Mouse (Mus musculus) cortical plate, adult 2 months (tissue): Measurements from ENCODE around the gene Fars2. TPM values are rescaled to one million over a fixed set of nuclear protein-coding genes. Genes with fewer than 3 reads are reported as not detected.
"Not testable (repeated sequence)": the region's sequence is repeated elsewhere in the genome, so short reads cannot be mapped to it uniquely, and the experiment has no call there.

Source experiments
- H3K27ac ChIP-seq: fragments of 200-500 bp; 2 replicates; pipeline ENCODE4 v1.5.1; 2012; ENCODE audit warnings: low read length, control low read depth, inconsistent platforms; ENCODE audit not compliant: insufficient read depth
- H3K4me1 ChIP-seq: fragments of 200-500 bp; 2 replicates; pipeline ENCODE4 v1.6.1; 2011; ENCODE audit warnings: low read length; ENCODE audit not compliant: control insufficient read depth, insufficient read depth
- H3K4me3 ChIP-seq: fragments of 200-500 bp; 2 replicates; pipeline ENCODE4 v1.5.1; 2011; ENCODE audit warnings: mild to moderate bottlenecking, low read length, control low read depth; ENCODE audit not compliant: insufficient read depth
- CTCF ChIP-seq: fragments of 200-500 bp; IDR thresholded peaks from 2 replicates; pipeline ENCODE4 v1.5.1; 2011; ENCODE audit warnings: mild to moderate bottlenecking, control low read depth, low read length; ENCODE audit not compliant: insufficient read depth; ENCODE audit errors: extremely low read depth
- POLR2A ChIP-seq: fragments of 200-500 bp; IDR thresholded peaks from 2 replicates; pipeline ENCODE4 v1.6.1; 2011; ENCODE audit warnings: mild to moderate bottlenecking, low read length, control low read depth; ENCODE audit not compliant: insufficient read depth; ENCODE audit errors: extremely low read depth
- polyA plus RNA-seq: library from polyadenylated mRNA; depleted of rRNA; stranded (reverse); fragments of >200 nt; gene quantifications from 2 replicates; pipeline ENCODE4 v1.2.3, GENCODE M21; 2012

Fars2 gene
- polyA plus RNA-seq, 1 experiment = 33.1 TPM

- TF ChIP-seq CTCF = no peak
- Histone ChIP-seq H3K4me3 (no peak overlapping the region), H3K4me1 (no peaks in the 10 kb centered on the region), H3K27ac (no peak overlapping the region)
Observed at GRCm38 (mm10) chr13:36383236-36383635, 266.0 kb downstream of the Fars2 start.

DNA sequence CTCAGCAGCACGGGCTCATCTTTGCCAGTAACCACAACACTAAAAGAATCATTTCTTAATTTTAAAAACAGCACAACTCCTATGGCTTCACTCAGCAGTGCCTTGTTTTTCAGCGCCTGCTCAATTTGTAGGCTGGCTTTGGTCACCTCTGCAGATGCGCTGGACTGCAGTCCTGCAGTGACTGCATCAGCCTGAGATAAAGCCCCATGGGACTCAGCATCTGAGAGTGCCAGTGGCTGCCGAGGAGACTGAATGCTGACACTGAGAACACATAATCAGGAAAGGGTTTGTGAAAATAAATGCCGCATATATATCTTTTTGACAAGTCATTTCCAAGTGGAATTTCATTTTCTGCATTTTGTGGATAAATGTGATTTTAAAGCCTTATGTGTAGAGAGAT, 268.9 kb downstream of the Fars2 start:
- Histone ChIP-seq H3K4me1 (no peaks in the 10 kb centered on the region), H3K27ac (no peak overlapping the region), H3K4me3 (no peak overlapping the region)
- no peak for TF ChIP-seq POLR2A
- no peak for TF ChIP-seq CTCF

DNA sequence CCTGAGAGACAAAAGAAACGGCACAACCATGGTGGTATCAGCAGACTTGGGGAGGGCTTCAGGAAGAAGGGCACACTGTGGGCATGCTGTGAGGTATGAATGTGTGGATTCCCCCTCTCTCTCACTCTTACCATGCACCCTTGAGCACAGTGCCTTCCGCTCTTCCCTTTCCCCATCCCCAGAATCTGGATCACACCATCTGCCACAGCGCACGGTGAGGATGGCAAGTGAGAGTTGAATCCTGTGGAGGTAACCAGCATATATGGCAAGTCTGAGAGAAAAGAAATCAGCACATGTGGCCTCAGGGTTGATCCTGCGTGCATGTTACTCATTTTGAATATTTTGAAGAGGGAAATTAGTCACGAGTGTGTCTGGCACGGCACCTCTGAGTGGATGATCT, 274.7 kb downstream of the Fars2 start:
- Histone ChIP-seq H3K4me1 (no peaks in the 10 kb centered on the region), H3K4me3 (no peak overlapping the region), H3K27ac (no peak overlapping the region)
- no peak for TF ChIP-seq CTCF
- no peak for TF ChIP-seq POLR2A

- no peak for TF ChIP-seq POLR2A
- TF ChIP-seq CTCF = no peak
- H3K4me1 ChIP-seq = no peaks in the 10 kb centered on the region
Observed at GRCm38 (mm10) chr13:36392666-36393065, 275.5 kb downstream of the Fars2 start.

DNA sequence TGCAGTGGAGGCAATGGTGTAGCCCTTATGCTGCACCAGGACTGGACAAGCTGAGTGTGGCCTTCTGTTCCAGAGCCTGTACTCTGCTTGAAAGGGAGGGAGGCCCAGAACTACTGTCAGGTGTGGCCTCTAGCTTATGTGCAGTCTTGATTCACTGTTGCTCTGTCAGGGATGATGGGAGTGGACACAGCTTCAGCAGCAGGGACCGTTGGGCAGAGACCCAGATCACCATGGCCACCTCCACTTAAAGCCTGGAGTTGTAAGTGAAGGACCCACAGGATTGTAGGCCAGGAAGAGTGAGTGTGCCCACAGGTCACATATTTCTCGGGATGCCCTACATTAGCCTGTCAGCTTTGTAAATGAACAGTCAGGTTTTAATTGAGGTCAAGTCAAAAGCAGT, 283.8 kb downstream of the Fars2 start:
- Histone ChIP-seq H3K27ac (no peak overlapping the region), H3K4me1 (0 out of 2 replicates have a peak, but pooled peaks cover 2% of the 10 kb centered on the region), H3K4me3 (no peak overlapping the region)
- TF ChIP-seq POLR2A (no peak), CTCF (no peak)

More at GRCm38 (mm10) chr13:36392666-36393065, 275.5 kb downstream of the Fars2 start:
- Histone ChIP-seq H3K4me3 (no peak overlapping the region), H3K27ac (no peak overlapping the region)

DNA sequence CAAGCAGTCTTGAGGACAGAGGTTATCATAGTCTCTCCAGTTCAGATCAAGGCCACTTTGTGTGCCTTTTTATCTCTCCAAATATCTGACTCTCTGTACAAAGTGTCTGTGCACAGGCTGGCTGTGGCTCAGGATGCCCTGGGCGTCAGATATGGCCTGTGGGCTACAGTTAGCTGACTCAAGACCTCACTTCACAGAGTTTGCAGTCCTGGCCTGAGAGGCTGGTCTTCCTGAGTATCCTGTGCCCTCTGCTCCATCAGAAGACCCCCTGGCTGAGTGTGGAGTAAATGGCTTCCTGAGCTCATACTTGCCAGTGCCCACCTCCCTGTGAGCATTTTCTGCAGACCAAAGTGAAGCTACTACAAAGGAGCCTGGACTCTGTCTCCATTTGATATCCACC, 296.1 kb downstream of the Fars2 start:
- TF ChIP-seq POLR2A = no peak
- no peak for TF ChIP-seq CTCF
- Histone ChIP-seq H3K4me1 (peaks cover 3% of the 10 kb centered on the region; the same call in 1 of the 2 replicates), H3K27ac (no peak overlapping the region), H3K4me3 (no peak overlapping the region)

- no peak for TF ChIP-seq CTCF
- no peak for TF ChIP-seq POLR2A
- Histone ChIP-seq H3K27ac (no peak overlapping the region), H3K4me3 (no peak overlapping the region)
Observed at GRCm38 (mm10) chr13:36415176-36415575, 298.0 kb downstream of the Fars2 start.

GRCm38 (mm10) chr13:36416546-36416945, 299.3 kb downstream of the Fars2 start:
- H3K27ac ChIP-seq = no peak overlapping the region
- TF ChIP-seq POLR2A (no peak), CTCF (no peak)
- no peak overlapping the region for H3K4me3 ChIP-seq
- peaks cover 3% of the 10 kb centered on the region; the same call in 1 of the 2 replicates for H3K4me1 ChIP-seq

More at GRCm38 (mm10) chr13:36415176-36415575, 298.0 kb downstream of the Fars2 start:
- peaks cover 3% of the 10 kb centered on the region; the same call in 1 of the 2 replicates for H3K4me1 ChIP-seq

DNA sequence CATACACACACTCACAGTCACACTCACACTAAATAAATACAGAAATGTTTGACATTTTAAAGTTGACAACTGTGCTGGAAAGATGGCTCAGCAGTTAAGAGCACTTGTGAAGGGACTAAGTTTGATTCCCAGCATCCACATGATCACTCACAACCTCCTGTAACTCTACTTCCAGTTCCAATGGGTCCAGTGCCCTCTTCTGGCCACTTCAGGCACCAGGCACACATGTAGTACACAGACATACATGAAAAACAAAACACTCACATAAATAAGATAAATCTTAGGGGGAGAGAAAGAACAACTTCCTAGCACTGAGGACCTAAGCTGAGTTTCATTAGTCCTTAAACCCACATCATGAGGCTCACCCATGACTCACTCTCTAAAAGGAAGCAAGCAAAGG, 302.1 kb downstream of the Fars2 start:
- no peak overlapping the region for H3K27ac ChIP-seq
- no peak overlapping the region for H3K4me3 ChIP-seq
- TF ChIP-seq CTCF (no peak), POLR2A (no peak)
- peaks cover 4% of the 10 kb centered on the region for H3K4me1 ChIP-seq

GRCm38 (mm10) chr13:36422446-36422845, 305.2 kb downstream of the Fars2 start:
- H3K4me3 ChIP-seq = no peak overlapping the region
- no peak overlapping the region for H3K27ac ChIP-seq
- TF ChIP-seq POLR2A (no peak), CTCF (no peak)
- H3K4me1 ChIP-seq = peaks cover 2% of the 10 kb centered on the region; the same call in 1 of the 2 replicates

GRCm38 (mm10) chr13:36425824-36426705, 308.9 kb downstream of the Fars2 start:
- not testable (repeated sequence) for H3K4me3 ChIP-seq, H3K27ac ChIP-seq, H3K4me1 ChIP-seq
